ENCODE assay signal across 13 mouse cellular contexts in genomic region chr8:91750794-91751125, GRCm38 (mm10). TPM values are rescaled to one million over a fixed set of nuclear protein-coding genes. Genes with fewer than 3 reads are reported as not detected.
"Had no signal": no experiment of that assay in that cellular context is flagged by ENCODE, and none has a peak within 500 bp of the region (broad histone marks: within the 10 kb centered on the region; RNA-seq: fewer than 3 reads in every experiment).

No protein-coding gene starts in this region.

- H3K27me3 ChIP-seq: liver, embryonic 13.5 days; neural tube, embryonic 12.5 days; stomach, embryonic 15.5 days had no signal

- H3K9me3 ChIP-seq: liver, embryonic 13.5 days; midbrain, embryonic 13.5 days; stomach, embryonic 15.5 days had no signal

- H3K4me1 ChIP-seq: liver, embryonic 13.5 days had no signal

- H3K4me3 ChIP-seq: liver, embryonic 13.5 days; midbrain, embryonic 13.5 days; myocyte; neural tube, embryonic 12.5 days; stomach, embryonic 15.5 days had no signal

- H3K36me3 ChIP-seq: liver, embryonic 13.5 days; midbrain, embryonic 13.5 days; neural tube, embryonic 12.5 days; stomach, embryonic 15.5 days had no signal

- H3K4me2 ChIP-seq: liver, embryonic 13.5 days; midbrain, embryonic 13.5 days; neural tube, embryonic 12.5 days; stomach, embryonic 15.5 days had no signal

- DNase-seq: kidney, postnatal 10 days; left cerebral cortex, postnatal 4 days; liver; liver, embryonic 13.5 days; liver, postnatal 0 days; right cerebral cortex, postnatal 4 days; thymus, postnatal 36 days had no signal

- H3K9ac ChIP-seq: liver, embryonic 13.5 days; liver, postnatal 0 days; midbrain, embryonic 13.5 days; neural tube, embryonic 12.5 days; stomach, embryonic 15.5 days had no signal

- ATAC-seq: liver, postnatal 0 days; midbrain, embryonic 13.5 days had no signal

- H3K27ac ChIP-seq: liver, embryonic 13.5 days; midbrain, embryonic 13.5 days; neural tube, embryonic 12.5 days; stomach, embryonic 15.5 days had no signal

RNA-seq across cellular contexts. Expression of gene Irx3, which starts 51.1 kb away (rescaled TPM):
- total RNA-seq: megakaryocyte-erythroid progenitor cell, adult 5-6 weeks; neutrophil, adult 5-6 weeks had no signal
- polyA plus RNA-seq: liver, postnatal 0 days had no signal
